Mouse (Mus musculus) hindbrain, embryonic 13.5 days (tissue): ENCODE results near the gene Cotl1. TPM values are rescaled to one million over a fixed set of nuclear protein-coding genes. Genes with fewer than 3 reads are reported as not detected.

Experiments used
- ATAC-seq: fragments of 200-750 bp; cut with Nextera tagmentation; 2 replicates; pipeline ENCODE4 v1.8.0; 2017; ENCODE audit warnings: moderate TSS enrichment; ENCODE audit not compliant: low FRiP score
- H3K27ac ChIP-seq: fragments of 300-500 bp; sonication (generic); 2 replicates; pipeline ENCODE4 v1.5.1; 2015; ENCODE audit warnings: inconsistent platforms, mild to moderate bottlenecking, moderate library complexity
- H3K27me3 ChIP-seq: fragments of 300-500 bp; sonication (generic); 2 replicates; pipeline ENCODE4 v1.6.1; 2015; ENCODE audit warnings: mild to moderate bottlenecking, inconsistent platforms
- H3K36me3 ChIP-seq: fragments of 300-500 bp; sonication (generic); 2 replicates; pipeline ENCODE4 v1.6.1; 2015; ENCODE audit warnings: mild to moderate bottlenecking, inconsistent platforms
- H3K4me1 ChIP-seq: fragments of 300-500 bp; sonication (generic); replicated peaks from 2 replicates; pipeline ENCODE4 v1.6.1; 2015; ENCODE audit warnings: inconsistent platforms
- H3K4me2 ChIP-seq: fragments of 300-500 bp; sonication (generic); 2 replicates; pipeline ENCODE4 v1.6.1; 2015; ENCODE audit warnings: inconsistent platforms, mild to moderate bottlenecking, moderate library complexity
- H3K4me3 ChIP-seq: fragments of 300-500 bp; sonication (generic); 2 replicates; pipeline ENCODE4 v1.5.1; 2015; ENCODE audit warnings: mild to moderate bottlenecking, inconsistent platforms
- H3K9ac ChIP-seq: fragments of 300-500 bp; sonication (generic); 2 replicates; pipeline ENCODE4 v1.6.1; 2015; ENCODE audit warnings: mild to moderate bottlenecking, inconsistent platforms
- H3K9me3 ChIP-seq: fragments of 300-500 bp; sonication (generic); 2 replicates; pipeline ENCODE4 v1.6.1; 2016; ENCODE audit warnings: inconsistent platforms
- WGBS: fragments of 180-500 bp; shearing (Covaris S2); methylation state at CpG from one replicate; pipeline ENCODE4 v1.1.7; 2015; 5-methylcytosine and 5-hydroxymethylcytosine counted together
- polyA plus RNA-seq: library from polyadenylated mRNA; unstranded; fragments of >200 nt; fragmentation: Nextera tagmentation; extraction: Ambion mirVana; gene quantifications from 2 replicates; pipeline ENCODE4 v1.2.1, GENCODE M21; 2015

Cotl1 gene
- polyA plus RNA-seq, 1 experiment from 2014 or later: 106 TPM

DNA sequence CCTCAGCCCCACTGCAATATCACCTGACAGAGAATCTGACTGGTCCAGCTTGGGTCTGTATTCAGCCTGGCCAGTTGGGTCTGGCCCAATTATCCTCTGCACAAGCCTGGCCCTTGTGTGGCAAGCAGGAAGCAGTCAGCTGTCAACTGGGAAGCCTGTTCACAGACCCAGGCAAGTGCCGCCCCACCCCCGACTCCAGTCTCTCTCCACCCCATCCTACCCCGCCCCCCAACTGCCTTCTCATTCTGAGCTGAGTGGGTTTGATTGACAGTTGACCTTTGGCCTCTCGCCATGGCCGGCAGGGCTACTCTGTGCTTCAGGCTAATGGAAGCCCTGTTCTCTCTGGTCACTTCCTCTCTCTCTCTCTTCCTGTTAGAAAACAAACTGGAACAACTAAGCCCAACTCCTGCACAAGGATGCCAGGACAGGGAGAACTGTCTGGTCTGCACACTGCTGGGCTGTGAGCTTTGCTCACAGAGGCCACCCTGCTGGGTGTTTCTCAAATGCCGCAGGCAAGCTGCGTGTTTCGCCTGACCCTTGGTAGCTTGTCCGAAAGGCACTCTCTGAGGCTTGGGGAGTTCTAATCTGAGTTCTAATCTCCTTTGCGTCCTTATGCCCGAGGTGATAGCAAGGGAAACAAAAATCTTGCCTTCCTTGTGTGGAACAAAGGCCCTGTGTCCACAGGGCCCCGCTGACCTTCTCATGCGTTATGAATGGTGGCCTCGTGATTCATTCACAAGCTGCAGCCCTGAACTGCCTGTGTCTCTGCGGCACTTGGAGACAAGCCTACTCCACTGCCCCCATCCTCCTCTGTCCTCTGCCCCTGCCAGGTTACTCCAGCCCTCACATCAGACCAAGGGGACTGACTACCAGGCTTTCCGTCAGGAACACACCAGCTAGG is 48.3 kb downstream of the Cotl1 start:
- Histone ChIP-seq H3K4me1 (peaks cover 34% of the 10 kb centered on the region), H3K4me2 (no peak overlapping the region), H3K9me3 (no peaks in the 10 kb centered on the region), H3K27ac (peak overlapping the region; percentile 69), H3K9ac (0 out of 2 replicates have a peak overlapping the region, but pooled peaks have one; percentile 6), H3K4me3 (no peak overlapping the region), H3K36me3 (no peaks in the 10 kb centered on the region), H3K27me3 (no peaks in the 10 kb centered on the region)
- ATAC-seq: peak; percentile 71
- 9% methylated on average over 16 of the region's 16 CpGs for WGBS

DNA sequence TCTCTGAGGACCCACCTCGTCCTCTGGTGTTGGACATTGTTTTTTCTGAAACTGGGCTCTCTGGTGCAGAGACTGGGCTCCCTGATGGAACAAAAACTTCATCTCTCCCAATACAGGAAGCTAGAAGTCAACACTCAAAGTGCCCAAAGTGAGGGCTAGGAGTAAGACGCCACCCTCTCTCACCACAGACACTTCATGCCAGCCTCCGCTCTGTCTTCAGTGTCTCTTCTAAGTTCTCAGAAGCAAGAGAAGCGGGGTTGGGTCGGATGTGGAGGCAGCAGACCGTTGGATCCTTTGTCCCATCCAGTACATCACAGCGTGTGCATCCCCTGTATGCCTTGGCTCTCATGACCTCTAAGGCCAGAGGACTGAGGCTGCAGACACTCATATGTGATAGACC is 50.8 kb downstream of the Cotl1 start:
- Histone ChIP-seq H3K27me3 (no peaks in the 10 kb centered on the region), H3K9me3 (no peaks in the 10 kb centered on the region), H3K27ac (no peak overlapping the region), H3K4me3 (no peak overlapping the region), H3K9ac (no peak overlapping the region), H3K4me2 (no peak overlapping the region), H3K4me1 (peaks cover 46% of the 10 kb centered on the region), H3K36me3 (no peaks in the 10 kb centered on the region)
- no peak for ATAC-seq
- 78% methylated on average over 7 of the region's 7 CpGs for WGBS

DNA sequence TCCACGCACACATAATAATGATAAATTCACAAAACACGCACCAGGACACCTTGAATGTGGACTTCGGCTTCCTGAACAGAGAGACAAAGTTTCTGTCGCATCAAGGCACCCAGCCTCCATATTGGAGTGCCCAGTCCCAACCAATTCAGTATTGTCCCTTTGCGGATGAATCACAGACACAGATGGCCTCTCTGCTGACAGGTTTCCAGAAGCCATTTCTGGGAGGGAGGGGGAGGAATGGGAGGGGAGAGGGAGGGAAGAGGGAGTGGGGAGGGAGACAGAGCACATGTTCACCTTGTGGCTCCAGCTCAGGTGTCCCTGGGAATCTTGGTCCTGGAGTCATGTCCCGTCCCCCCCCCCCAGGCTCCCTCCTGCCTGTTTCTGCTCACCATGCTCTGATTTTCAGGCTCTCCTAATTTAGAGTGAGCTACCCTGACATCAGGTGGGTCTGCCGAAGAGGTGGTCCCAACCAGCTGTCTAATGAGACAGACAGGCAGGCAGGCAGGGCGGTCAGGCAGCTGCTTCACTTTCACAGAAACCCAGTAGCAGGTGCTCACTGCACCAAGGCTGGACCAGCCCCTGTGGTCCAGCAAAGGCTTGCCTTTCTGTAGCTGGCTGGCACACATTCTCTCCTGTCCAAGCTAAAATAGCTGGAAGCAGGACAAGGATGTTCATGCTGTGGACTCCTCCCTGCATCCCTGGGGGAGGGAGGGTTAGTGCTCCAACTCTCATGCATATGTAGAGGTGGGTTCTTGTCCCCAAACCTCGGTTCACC is 51.5 kb downstream of the Cotl1 start:
- peaks cover 51% of the 10 kb centered on the region for H3K4me1 ChIP-seq
- H3K9ac ChIP-seq: no peak overlapping the region
- WGBS: 54% methylated on average over 9 of the region's 9 CpGs
- no peaks in the 10 kb centered on the region for H3K27me3 ChIP-seq
- ATAC-seq: no peak
- H3K4me3 ChIP-seq: no peak overlapping the region
- no peaks in the 10 kb centered on the region for H3K36me3 ChIP-seq
- H3K4me2 ChIP-seq: no peak overlapping the region
- H3K27ac ChIP-seq: 0 out of 2 replicates have a peak overlapping the region, but pooled peaks have one; percentile 19
- H3K9me3 ChIP-seq: no peaks in the 10 kb centered on the region

DNA sequence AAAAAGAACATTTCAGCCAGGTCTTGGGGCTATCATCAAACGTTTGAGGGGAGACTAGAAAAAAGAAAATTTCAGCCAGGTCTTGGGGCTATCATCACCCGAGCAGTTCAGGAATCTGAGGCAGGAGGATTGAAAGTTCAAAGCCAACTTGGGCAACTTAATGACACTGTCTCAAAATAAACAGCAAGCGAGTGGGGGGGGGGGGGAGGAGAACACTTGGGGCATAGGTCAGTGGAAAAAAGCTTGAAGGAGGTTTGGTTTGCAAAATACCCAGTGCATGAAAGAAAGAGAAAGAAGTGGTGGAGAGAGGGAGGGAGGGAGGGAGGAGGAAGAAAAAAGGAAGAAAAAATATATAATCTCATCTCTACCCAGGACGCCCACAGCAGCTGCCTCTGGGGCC is 53.0 kb downstream of the Cotl1 start:
- H3K27ac ChIP-seq: no peak overlapping the region
- no peaks in the 10 kb centered on the region for H3K27me3 ChIP-seq
- peaks cover 49% of the 10 kb centered on the region for H3K4me1 ChIP-seq
- no peaks in the 10 kb centered on the region for H3K9me3 ChIP-seq
- H3K4me3 ChIP-seq: no peak overlapping the region
- no peaks in the 10 kb centered on the region for H3K36me3 ChIP-seq
- no peak overlapping the region for H3K9ac ChIP-seq
- WGBS: 58% methylated on average over 4 of the region's 4 CpGs
- H3K4me2 ChIP-seq: no peak overlapping the region
- no peak for ATAC-seq

DNA sequence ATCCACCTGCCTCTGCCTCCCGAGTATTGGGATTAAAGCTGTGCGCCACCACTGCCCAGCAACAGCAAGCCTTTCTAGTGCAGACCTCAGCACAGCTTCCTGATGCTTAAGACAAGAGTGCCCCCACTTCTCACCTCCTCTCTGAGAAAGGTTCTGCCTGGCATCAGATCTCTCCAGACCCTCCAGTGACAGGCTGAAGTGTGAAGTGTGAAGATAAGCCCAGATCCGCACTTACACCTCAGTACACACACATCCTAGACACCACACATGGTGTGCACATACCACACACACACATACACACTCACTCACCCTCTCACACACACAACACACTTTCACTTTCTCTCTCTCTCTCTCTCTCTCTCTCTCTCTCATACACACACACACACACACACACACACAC is 53.5 kb downstream of the Cotl1 start:
- Histone ChIP-seq H3K27me3 (no peaks in the 10 kb centered on the region), H3K9me3 (no peaks in the 10 kb centered on the region), H3K9ac (no peak overlapping the region), H3K4me2 (no peak overlapping the region), H3K4me3 (no peak overlapping the region), H3K4me1 (peaks cover 44% of the 10 kb centered on the region), H3K36me3 (no peaks in the 10 kb centered on the region), H3K27ac (no peak overlapping the region)
- 83% methylated on average over 3 of the region's 3 CpGs for WGBS
- ATAC-seq: no peak

DNA sequence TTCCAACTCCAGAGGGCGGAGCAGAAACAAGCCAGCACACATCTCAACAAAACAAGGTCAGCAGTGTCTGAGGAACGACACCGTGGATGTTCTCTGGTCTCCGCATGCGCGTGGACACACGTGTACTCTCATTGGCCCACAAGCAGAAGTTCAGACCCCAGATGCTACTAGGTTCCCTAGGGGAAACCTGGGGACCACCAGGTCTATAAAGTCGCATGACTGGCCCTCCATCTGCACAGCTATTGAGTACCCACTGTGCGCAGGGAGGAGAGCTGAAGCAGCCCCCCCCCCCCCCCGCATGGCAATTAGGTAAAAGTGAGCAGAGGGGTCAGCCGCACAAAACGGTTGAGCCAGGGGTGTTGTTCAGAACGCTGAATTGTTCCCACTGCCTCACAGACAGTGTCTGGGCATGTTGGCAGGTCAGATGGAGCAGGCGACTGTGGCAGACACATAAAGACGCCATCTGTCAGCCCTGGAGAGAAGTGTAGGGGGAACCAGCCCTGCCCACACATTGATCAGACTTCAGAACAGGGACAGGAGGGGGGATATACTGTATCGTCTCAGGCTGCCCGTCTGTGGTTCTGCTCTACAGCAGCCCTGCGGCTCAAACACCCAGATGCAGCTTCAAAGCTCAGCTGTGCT is 54.5 kb downstream of the Cotl1 start:
- Histone ChIP-seq H3K27ac (peak overlapping the region; percentile 69), H3K36me3 (no peaks in the 10 kb centered on the region), H3K4me2 (0 out of 2 replicates have a peak overlapping the region, but pooled peaks have one; percentile 6), H3K9ac (no peak overlapping the region), H3K27me3 (no peaks in the 10 kb centered on the region), H3K4me3 (no peak overlapping the region), H3K4me1 (peaks cover 35% of the 10 kb centered on the region), H3K9me3 (no peaks in the 10 kb centered on the region)
- 23% methylated on average over 18 of the region's 18 CpGs for WGBS
- peak; percentile 55 for ATAC-seq

DNA sequence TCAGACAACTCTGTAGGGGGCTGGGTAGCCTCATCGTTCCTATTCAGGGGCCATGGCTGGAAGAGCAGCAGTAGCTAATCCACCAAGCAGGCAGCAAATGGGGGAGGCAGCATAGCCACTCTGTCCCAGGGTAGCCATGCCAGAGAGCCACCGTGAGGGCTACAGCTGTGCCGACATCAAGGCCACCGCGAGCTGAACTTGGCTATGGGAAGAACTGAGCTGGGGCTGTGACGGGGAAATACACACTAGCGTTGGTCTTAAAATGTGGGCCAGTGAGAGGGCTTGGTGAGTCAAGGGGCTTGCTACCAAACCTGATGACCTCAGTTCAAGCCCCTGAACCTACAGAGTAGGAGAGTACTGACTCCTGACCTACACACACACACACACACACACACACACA is 55.7 kb downstream of the Cotl1 start:
- no peaks in the 10 kb centered on the region for H3K36me3 ChIP-seq
- 56% methylated on average over 7 of the region's 7 CpGs for WGBS
- no peak for ATAC-seq
- H3K9ac ChIP-seq: no peak overlapping the region
- no peaks in the 10 kb centered on the region for H3K27me3 ChIP-seq
- H3K4me1 ChIP-seq: peaks cover 30% of the 10 kb centered on the region
- H3K4me3 ChIP-seq: no peak overlapping the region
- H3K4me2 ChIP-seq: no peak overlapping the region
- H3K27ac ChIP-seq: no peak overlapping the region
- H3K9me3 ChIP-seq: no peaks in the 10 kb centered on the region

DNA sequence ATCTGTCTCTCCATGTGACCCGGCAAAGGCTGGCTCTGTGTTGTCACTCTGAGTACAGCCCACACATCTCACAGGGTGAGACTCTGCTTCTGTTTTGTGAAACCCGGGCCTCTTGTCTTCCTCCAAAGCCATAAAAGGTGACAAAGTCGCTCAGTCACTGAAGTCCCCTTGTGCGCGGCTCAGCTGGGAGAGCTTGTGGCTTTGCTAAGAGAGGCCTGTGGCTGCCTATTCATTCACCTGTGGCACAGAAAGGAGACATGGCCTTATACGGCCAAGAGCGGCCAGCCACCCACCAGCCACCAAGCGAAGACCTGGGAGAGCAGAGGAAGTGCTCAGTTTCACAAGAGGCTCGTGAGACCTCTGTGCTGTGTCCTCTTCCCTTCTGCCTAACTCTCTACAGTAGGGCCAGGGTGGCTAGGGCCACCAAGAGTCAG is 56.2 kb downstream of the Cotl1 start:
- no peak for ATAC-seq
- Histone ChIP-seq H3K9me3 (no peaks in the 10 kb centered on the region), H3K4me2 (no peak overlapping the region), H3K27me3 (no peaks in the 10 kb centered on the region), H3K4me3 (no peak overlapping the region), H3K27ac (no peak overlapping the region), H3K36me3 (no peaks in the 10 kb centered on the region), H3K9ac (no peak overlapping the region), H3K4me1 (peaks cover 27% of the 10 kb centered on the region)
- WGBS: 51% methylated on average over 9 of the region's 9 CpGs

DNA sequence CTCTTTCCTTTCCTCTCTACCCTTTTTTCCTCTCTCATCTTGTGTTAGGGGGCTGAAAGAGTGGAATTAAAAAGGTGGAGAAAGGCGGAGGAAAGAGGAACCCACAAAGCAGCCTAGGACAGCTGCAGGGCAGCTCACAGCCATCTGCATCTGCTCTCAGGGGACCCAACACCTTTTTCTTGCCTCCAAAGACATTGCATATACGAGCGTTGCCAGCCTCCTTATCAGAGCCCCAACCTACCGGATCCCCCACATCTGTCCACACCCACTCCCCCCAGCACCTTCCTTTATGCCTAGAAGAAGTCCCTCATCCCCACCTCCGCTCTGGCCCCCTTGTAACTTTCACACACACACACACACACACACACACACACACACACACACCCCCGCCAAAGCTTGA is 56.8 kb downstream of the Cotl1 start:
- no peak for ATAC-seq
- H3K4me2 ChIP-seq: no peak overlapping the region
- H3K9me3 ChIP-seq: no peaks in the 10 kb centered on the region
- no peak overlapping the region for H3K27ac ChIP-seq
- H3K27me3 ChIP-seq: no peaks in the 10 kb centered on the region
- H3K9ac ChIP-seq: no peak overlapping the region
- H3K4me1 ChIP-seq: peaks cover 28% of the 10 kb centered on the region
- no peaks in the 10 kb centered on the region for H3K36me3 ChIP-seq
- WGBS: 72% methylated on average over 6 of the region's 6 CpGs
- H3K4me3 ChIP-seq: no peak overlapping the region

DNA sequence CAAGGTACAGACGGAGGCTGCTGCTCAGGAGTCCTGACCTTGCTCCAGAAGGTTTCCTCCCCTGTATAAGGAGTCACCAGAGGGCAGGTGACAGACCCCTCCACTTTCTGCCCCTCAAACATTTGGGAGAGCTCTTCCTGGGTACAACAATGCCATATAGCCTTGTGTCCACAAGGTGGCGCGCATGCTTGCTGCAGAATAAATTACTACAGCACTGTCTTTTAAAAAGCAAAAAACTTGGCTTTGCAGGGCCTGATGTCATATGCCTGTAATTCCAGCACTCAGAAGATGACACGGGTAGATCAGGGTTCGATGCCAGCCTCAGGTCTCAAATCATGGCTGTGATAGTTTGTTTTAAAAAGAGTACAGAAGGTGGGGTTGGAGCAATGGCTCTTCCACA is 57.6 kb downstream of the Cotl1 start:
- WGBS: 7% methylated on average over 5 of the region's 5 CpGs
- no peak for ATAC-seq

DNA sequence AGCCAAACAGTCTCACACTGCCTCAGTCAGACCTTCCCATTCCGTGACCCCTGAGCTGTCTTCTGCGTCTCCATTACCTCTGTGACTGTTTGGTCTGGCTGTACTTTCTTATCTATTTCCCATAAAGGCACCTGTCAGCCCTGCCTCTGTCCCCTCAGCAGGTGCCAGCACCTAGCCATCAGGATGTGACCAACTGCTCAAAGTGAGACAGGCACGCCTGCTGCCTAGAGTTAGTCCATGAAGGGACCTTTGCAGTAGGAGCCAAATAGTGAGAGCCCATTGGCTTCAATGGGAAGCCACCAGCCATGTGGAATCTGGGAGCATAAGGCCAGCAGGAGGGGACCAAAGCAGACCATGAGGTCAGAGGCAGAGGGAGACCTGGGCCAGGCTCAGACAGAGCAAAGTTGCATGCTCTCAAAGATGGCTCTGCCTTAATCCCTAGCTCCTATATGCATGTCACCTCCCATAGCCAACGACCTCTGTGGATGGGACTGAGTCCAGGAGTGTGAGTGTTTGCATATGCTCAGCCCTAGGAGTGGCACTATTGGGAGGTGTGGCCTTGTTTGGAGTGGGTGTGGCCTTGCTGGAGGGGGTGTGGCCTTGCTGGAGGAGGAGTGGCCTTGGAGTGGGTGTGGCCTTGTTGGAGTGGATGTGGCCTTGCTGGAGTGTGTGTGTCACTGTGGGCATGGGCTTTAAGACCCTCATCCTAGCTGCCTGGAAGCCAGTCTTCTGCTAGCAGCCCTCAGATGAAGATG is 59.1 kb downstream of the Cotl1 start:
- WGBS: 72% methylated on average over 4 of the region's 4 CpGs
- Histone ChIP-seq H3K27ac (no peak overlapping the region), H3K9ac (0 out of 2 replicates have a peak overlapping the region, but pooled peaks have one; percentile 3), H3K4me1 (peaks cover 40% of the 10 kb centered on the region), H3K4me3 (no peak overlapping the region), H3K36me3 (no peaks in the 10 kb centered on the region), H3K4me2 (no peak overlapping the region), H3K27me3 (no peaks in the 10 kb centered on the region), H3K9me3 (no peaks in the 10 kb centered on the region)
- ATAC-seq: no peak

More for the DNA sequence above, 57.6 kb downstream of the Cotl1 start:
- Histone ChIP-seq H3K4me3 (no peak overlapping the region), H3K9me3 (no peaks in the 10 kb centered on the region), H3K27ac (no peak overlapping the region), H3K4me2 (no peak overlapping the region), H3K27me3 (no peaks in the 10 kb centered on the region), H3K36me3 (no peaks in the 10 kb centered on the region), H3K9ac (no peak overlapping the region), H3K4me1 (peaks cover 32% of the 10 kb centered on the region)
